Mouse (Mus musculus): ENCODE results near the gene Sox2.

GRCm38 (mm10) chr3:34630031-34630430, 20.2 kb upstream of the Sox2 start:
- TF ChIP-seq CTCF (IDR thresholded peaks at IDR 0.05; ENCODE audit: low read depth), result no peak
- TF ChIP-seq EP300 (IDR thresholded peaks at IDR 0.05; ENCODE audit: low read depth), result no peak
